Mouse (Mus musculus): ENCODE data around the gene Prss36.

The Prss36 gene

GRCm38 (mm10) chr7:127934075-127934474 is 12.4 kb downstream of the Prss36 start:
- DNase-seq, result peak in 1 of 2 experiments; percentile 23

- peak; percentile 85 to 90 for DNase-seq
These were observed 14.1 kb downstream of the Prss36 start for GRCm38 (mm10) chr7:127932273-127933031.

GRCm38 (mm10) chr7:127931351-127932135 is 15.0 kb downstream of the Prss36 start:
- peak; percentile 79 to 82 for DNase-seq

- DNase-seq, result no peak
These were observed 15.9 kb downstream of the Prss36 start for GRCm38 (mm10) chr7:127930636-127931035.

GRCm38 (mm10) chr7:127929923-127930322 is 16.6 kb downstream of the Prss36 start, which contains the start of gene Prss8:
TSS of gene Prss8 (minus strand) at chr7:127930104.
- DNase-seq, result peak; percentile 90 to 93

GRCm38 (mm10) chr7:127928596-127928995 is 17.9 kb downstream of the Prss36 start:
- peak in 1 of 2 experiments; percentile 70 for DNase-seq

GRCm38 (mm10) chr7:127927726-127928125 is 18.8 kb downstream of the Prss36 start:
- DNase-seq, result no peak

GRCm38 (mm10) chr7:127926846-127927245 is 19.7 kb downstream of the Prss36 start:
- DNase-seq, result no peak

- no peak for DNase-seq
These were observed 20.5 kb downstream of the Prss36 start for GRCm38 (mm10) chr7:127926066-127926465.

- peak; percentile 86 to 92 for DNase-seq
These were observed 21.3 kb downstream of the Prss36 start for GRCm38 (mm10) chr7:127925252-127925651.

GRCm38 (mm10) chr7:127923714-127924113 is 22.8 kb downstream of the Prss36 start:
- no peak for DNase-seq

GRCm38 (mm10) chr7:127922451-127923275 is 23.9 kb downstream of the Prss36 start:
- no peak for DNase-seq

- no peak for DNase-seq
These were observed 25.0 kb downstream of the Prss36 start for GRCm38 (mm10) chr7:127921516-127921915.

GRCm38 (mm10) chr7:127919290-127919689 is 27.2 kb downstream of the Prss36 start:
- no peak for DNase-seq

GRCm38 (mm10) chr7:127918203-127918602 is 28.3 kb downstream of the Prss36 start:
- DNase-seq, result peak; percentile 62 to 65

- no peak for DNase-seq
These were observed 31.2 kb downstream of the Prss36 start for GRCm38 (mm10) chr7:127915293-127915692.

GRCm38 (mm10) chr7:127912938-127913337 is 33.6 kb downstream of the Prss36 start:
- DNase-seq, result no peak

- DNase-seq, result peak; percentile 90 to 93
These were observed 34.2 kb downstream of the Prss36 start, which contains the start of gene Kat8 for GRCm38 (mm10) chr7:127912190-127912871. TSS of gene Kat8 (plus strand) at chr7:127912516.

- no peak for DNase-seq
These were observed 37.9 kb downstream of the Prss36 start for GRCm38 (mm10) chr7:127908656-127909055.

- no peak for DNase-seq
These were observed 38.6 kb downstream of the Prss36 start for GRCm38 (mm10) chr7:127907939-127908338.

- peak; percentile 78 to 82 for DNase-seq
These were observed 42.3 kb downstream of the Prss36 start, which contains the start of gene Bckdk for GRCm38 (mm10) chr7:127903971-127904796. TSS of gene Bckdk (plus strand) at chr7:127904082.
